Mouse (Mus musculus) kidney, adult 2 months (tissue): ENCODE measurements at regions not wholly inside any gene's neighbourhood (a gene's known extent, or its start where the extent isn't known, plus 50 kb on each side); places are given as distances from the start of the nearest gene placed in this dataset.

ENCODE experiments used
- CTCF ChIP-seq: fragments of 200-500 bp; conservative IDR thresholded peaks from 2 replicates; pipeline ENCODE4 v1.5.1; 2011; ENCODE audit warnings: low read depth, mild to moderate bottlenecking, control low read depth, low read length, moderate library complexity, mixed read lengths; ENCODE audit not compliant: insufficient read depth, insufficient read length
- POLR2A ChIP-seq: fragments of 200-500 bp; IDR thresholded peaks from one replicate; pipeline ENCODE4 v1.6.1; 2011; ENCODE audit warnings: low read depth, low read length, control low read depth

DNA sequence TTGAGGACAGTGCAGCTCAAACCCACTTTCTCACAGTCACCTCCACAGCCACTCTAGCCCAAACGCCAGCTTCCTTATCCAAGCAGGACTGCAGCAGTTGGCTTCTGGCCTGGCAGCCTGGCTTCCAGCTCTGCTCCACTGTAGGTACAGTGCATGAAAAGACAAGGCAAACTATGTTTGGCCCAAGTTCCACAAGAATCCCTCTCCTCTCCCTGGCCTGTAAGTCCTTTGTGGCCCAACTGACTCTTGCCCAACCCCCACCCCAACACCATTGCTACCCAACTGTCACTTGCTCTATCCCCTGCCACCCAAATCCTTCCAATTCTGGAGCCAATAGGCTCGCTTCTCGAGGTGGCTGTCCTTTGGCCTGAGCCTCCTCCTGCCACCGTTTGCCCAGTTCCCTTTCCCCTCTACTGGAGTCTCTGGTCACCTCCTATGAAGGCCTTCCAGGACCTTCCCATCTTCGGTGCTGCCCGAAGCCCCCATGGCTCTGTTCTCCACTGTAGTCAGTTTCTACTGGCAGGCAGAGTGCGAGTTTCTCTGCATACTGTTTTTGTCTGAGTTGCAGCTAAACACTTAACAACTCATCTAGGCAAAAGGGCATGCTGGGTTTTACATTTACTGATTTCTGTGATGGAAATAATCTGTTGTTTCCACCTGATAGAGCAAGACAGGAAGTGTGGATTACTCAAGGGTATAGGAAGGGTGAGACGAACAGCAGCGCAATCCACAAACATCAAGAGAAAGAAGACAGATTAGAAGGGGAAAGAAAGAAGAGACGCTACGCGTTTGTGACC is 84.4 kb upstream of the Ptpn1 start:
- TF ChIP-seq POLR2A = no peak
- no peak for TF ChIP-seq CTCF
